Mouse (Mus musculus) heart, postnatal 0 days (tissue): Measurements from ENCODE around the gene 7420426K07Rik. TPM values are rescaled to one million over a fixed set of nuclear protein-coding genes. Genes with fewer than 3 reads are reported as not detected.

Experiments
- ATAC-seq: fragments of 200-750 bp; cut with Nextera tagmentation; 2 replicates; pipeline ENCODE4 v1.8.0; 2017; ENCODE audit warnings: low read depth, moderate number of reproducible peaks, moderate library complexity; ENCODE audit not compliant: insufficient read depth
- DNase-seq: peaks from one replicate; pipeline ENCODE4 v3.0.0-alpha.2; 2016; ENCODE audit warnings: low spot score
- H3K27ac ChIP-seq: fragments of 300-500 bp; sonication (generic); 2 replicates; pipeline ENCODE4 v1.5.1; 2014; ENCODE audit warnings: low read depth, mild to moderate bottlenecking
- H3K27me3 ChIP-seq: fragments of 300-500 bp; sonication (generic); 2 replicates; pipeline ENCODE4 v1.6.1; 2014; ENCODE audit warnings: low read length, mixed read lengths; ENCODE audit not compliant: control insufficient read depth, insufficient read depth
- H3K36me3 ChIP-seq: fragments of 300-500 bp; sonication (generic); replicated peaks from 2 replicates; pipeline ENCODE4 v1.6.1; 2014; ENCODE audit warnings: low read length, mixed read lengths; ENCODE audit not compliant: control insufficient read depth, insufficient read depth
- H3K4me1 ChIP-seq: fragments of 300-500 bp; sonication (generic); 2 replicates; pipeline ENCODE4 v1.6.1; 2014; ENCODE audit warnings: antibody characterized with exemption; ENCODE audit not compliant: control insufficient read depth, insufficient read depth
- H3K4me2 ChIP-seq: fragments of 300-500 bp; sonication (generic); 2 replicates; pipeline ENCODE4 v1.6.1; 2014; ENCODE audit warnings: low read depth, mild to moderate bottlenecking, low read length, moderate library complexity
- H3K4me3 ChIP-seq: fragments of 300-500 bp; sonication (generic); 2 replicates; pipeline ENCODE4 v1.5.1; 2014; ENCODE audit warnings: low read depth, low read length
- H3K9ac ChIP-seq: fragments of 300-500 bp; sonication (generic); replicated peaks from 2 replicates; pipeline ENCODE4 v1.6.1; 2014; ENCODE audit warnings: low read depth, low read length, mixed read lengths
- H3K9me3 ChIP-seq: fragments of 300-500 bp; sonication (generic); replicated peaks from 2 replicates; pipeline ENCODE4 v1.6.1; 2016; ENCODE audit warnings: low read length; ENCODE audit not compliant: control insufficient read depth
- CTCF ChIP-seq: IDR thresholded peaks from 2 replicates; pipeline ENCODE4 v1.5.1; 2016; ENCODE audit warnings: antibody characterized with exemption, control low read depth, low read depth
- EP300 ChIP-seq: IDR thresholded peaks from 2 replicates; pipeline ENCODE4 v1.6.1; 2016; ENCODE audit warnings: antibody characterized with exemption, low read depth
- WGBS: fragments of 180-500 bp; shearing (Covaris S2); extraction: QIAGEN DNeasy Blood & Tissue Kit; methylation state at CpG from one replicate; pipeline ENCODE4 v1.1.7; 2014; 5-methylcytosine and 5-hydroxymethylcytosine counted together
- polyA plus RNA-seq: library from polyadenylated mRNA; unstranded; fragments of >200 nt; fragmentation: Nextera tagmentation; extraction: Ambion mirVana; gene quantifications from 2 replicates; pipeline ENCODE4 v1.2.1, GENCODE M21; 2015
- total RNA-seq: library from RNA; depleted of rRNA; stranded (reverse); fragments of >200 nt; gene quantifications from 2 replicates; pipeline ENCODE4 v1.2.3, GENCODE M21; 2014; ENCODE audit warnings: low replicate concordance; rRNA removed

Gene 7420426K07Rik
- total and polyA plus RNA-seq, 2 experiments from 2014 or later, result not detected

DNA sequence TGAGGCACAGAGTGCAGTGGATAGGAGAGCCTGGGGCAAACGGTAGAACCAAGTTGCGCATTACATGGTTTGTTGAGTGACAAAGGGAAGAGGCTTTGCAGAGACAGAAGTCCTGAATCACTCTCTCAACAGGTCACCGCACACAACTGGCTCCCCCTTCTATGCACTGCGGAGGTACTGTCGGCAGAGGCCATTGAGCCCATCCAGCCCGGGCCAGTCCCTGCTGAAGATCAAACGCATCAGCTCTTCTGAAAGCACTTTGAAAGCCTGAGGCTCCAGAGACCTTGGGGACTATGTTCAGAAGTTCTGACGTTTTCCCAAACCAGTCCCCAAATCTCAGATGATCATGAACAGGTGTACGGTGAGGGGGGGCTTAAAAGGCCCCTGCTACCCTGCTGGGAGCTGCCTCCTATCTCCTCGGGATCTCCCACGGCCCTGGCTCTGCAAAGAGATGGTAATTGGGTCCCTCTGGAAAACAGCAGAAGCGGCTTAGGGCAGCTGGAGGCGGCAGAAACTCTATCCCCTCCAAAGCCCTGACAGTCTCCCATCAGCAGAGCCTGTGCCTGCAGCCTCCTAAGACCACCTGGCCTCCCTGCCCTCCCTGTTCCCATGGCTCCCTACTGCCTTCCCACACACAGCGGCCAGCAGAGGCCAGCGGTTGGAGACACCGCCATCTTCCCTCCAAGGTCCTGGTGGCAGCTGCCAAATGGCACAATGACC, 32.4 kb downstream of the 7420426K07Rik start:
- Histone ChIP-seq H3K36me3 (no peaks in the 10 kb centered on the region), H3K27me3 (0 out of 2 replicates have a peak, but pooled peaks cover 3% of the 10 kb centered on the region), H3K4me2 (no peak overlapping the region), H3K9ac (no peak overlapping the region), H3K4me1 (no peaks in the 10 kb centered on the region), H3K27ac (no peak overlapping the region), H3K9me3 (no peaks in the 10 kb centered on the region), H3K4me3 (no peak overlapping the region)
- WGBS, result 21% methylated on average over 16 of the region's 16 CpGs
- ATAC-seq (no peak), DNase-seq (no peak)
- TF ChIP-seq EP300, result no peak
- no peak for TF ChIP-seq CTCF

DNA sequence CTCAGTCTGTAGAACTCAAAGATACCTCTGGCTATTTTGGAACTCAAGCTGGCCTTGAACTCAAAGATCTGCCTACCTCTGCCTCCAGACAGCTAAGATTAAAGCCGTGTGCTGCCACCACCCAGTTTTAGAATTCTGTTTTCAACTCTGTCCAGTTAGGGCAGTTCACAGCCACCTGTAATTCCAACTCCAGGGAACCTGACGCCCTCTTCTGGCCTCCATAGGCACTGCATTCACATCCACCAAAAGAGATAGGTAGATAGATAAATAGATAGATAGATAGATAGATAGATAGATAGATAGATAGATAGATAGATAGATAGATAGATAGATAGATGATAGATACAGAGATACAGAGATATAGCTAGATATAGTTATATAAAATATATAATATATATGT, 36.4 kb downstream of the 7420426K07Rik start:
- Histone ChIP-seq H3K9ac (no peak overlapping the region), H3K36me3 (no peaks in the 10 kb centered on the region), H3K4me2 (no peak overlapping the region), H3K27me3 (0 out of 2 replicates have a peak, but pooled peaks cover 8% of the 10 kb centered on the region), H3K4me3 (no peak overlapping the region), H3K4me1 (no peaks in the 10 kb centered on the region), H3K9me3 (no peaks in the 10 kb centered on the region), H3K27ac (no peak overlapping the region)
- ATAC-seq (no peak), DNase-seq (no peak)
- TF ChIP-seq EP300 (no peak), CTCF (no peak)
- 29% methylated on average over 2 of the region's 2 CpGs for WGBS

DNA sequence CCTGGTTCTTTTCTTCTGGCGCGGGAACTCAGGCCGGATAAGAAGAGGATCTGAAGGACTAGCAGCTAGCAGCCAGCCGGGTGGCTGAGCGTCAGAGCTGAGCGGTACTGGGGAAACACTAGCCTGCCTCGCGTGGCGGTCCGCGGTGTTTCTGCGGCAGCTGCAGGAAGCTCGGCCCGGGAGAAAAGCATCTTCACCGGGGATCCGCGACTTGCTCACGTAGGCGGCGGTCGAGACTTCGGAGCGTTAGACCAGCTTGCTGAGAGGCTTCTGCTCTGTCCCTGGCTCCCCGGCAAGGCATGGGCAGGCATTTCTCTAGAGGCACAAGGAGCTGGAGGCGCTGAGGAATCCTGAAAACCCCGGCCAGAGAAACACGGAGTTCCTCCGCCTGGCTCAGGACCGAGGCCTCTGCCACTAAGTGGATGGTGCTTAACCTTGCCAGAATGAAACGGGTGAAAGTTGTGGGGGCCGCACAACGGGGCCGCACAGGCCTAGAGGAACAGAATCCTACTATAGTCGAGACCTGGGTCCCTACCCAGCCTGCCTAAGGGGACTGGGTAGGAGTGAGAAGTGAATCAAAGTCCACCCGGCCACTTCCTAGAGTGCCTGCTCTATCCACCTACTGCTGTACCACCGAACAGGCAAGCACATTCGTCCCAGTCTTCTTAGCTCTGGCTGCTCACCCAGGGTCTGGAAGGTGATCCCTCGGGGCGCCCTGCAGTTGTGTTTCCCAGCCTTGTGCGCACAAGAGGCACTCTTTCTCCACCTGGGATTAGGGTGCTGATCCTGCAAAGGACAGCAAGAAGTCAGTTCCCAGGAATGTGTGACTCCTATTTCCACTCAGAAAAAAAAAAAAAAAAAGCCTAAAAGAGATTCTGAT, 49.5 kb downstream of the 7420426K07Rik start:
- ATAC-seq, result no peak
- H3K4me2 ChIP-seq, result no peak overlapping the region
- no peaks in the 10 kb centered on the region for H3K9me3 ChIP-seq
- no peak overlapping the region for H3K4me3 ChIP-seq
- peaks cover 23% of the 10 kb centered on the region for H3K4me1 ChIP-seq
- H3K36me3 ChIP-seq, result no peaks in the 10 kb centered on the region
- under 1% methylated on average over 40 of the region's 40 CpGs for WGBS
- no peak overlapping the region for H3K9ac ChIP-seq
- peaks cover 83% of the 10 kb centered on the region for H3K27me3 ChIP-seq
- no peak overlapping the region for H3K27ac ChIP-seq
- DNase-seq, result no peak
- no peak for TF ChIP-seq CTCF
- no peak for TF ChIP-seq EP300

DNA sequence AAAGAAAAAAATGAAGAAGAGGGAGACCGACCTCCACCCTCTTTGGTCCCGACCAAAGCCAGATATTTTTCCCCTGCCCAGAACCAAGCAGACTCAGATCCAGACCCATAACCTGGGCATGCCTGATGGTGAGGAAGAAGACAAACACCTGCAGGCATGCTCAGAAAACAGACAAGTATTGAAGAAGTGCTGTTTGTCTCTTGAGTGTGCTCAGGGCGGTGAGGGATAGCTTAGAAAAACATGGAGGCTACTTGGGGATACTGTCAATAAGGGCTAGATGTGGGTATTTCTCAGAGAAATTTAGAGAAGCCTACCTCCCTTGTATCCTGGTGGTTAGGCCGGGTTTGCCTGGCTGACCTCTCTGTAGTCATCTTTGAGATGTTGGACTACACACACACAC, 50.4 kb downstream of the 7420426K07Rik start:
- Histone ChIP-seq H3K27me3 (peaks cover 90% of the 10 kb centered on the region), H3K27ac (no peak overlapping the region), H3K9ac (no peak overlapping the region), H3K4me1 (peaks cover 23% of the 10 kb centered on the region), H3K4me3 (no peak overlapping the region), H3K9me3 (no peaks in the 10 kb centered on the region), H3K4me2 (no peak overlapping the region), H3K36me3 (no peaks in the 10 kb centered on the region)
- TF ChIP-seq EP300, result no peak
- no peak for TF ChIP-seq CTCF
- no peak for ATAC-seq
- WGBS, result 5% methylated on average over 4 of the region's 4 CpGs
- no peak for DNase-seq

DNA sequence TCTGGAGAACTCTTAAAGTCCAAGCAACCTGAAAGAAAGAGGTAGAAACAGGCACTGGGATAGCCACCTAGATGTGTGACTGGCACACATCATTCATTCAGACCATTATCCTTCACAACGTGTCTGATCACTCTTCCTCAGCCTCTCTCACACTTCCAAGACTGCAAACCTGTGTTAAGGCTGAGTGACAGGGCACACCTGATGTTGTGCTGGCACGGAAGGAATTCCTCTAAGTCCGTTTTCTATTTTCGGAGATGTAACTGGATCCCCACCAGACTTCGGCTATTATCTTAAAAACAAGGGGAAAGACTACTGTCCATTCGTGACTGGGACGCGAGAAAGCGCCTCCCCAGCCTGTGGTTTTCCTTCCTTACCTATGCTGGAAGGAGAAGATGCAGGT, 50.9 kb downstream of the 7420426K07Rik start:
- Histone ChIP-seq H3K36me3 (no peaks in the 10 kb centered on the region), H3K4me3 (no peak overlapping the region), H3K27ac (no peak overlapping the region), H3K9ac (no peak overlapping the region), H3K9me3 (no peaks in the 10 kb centered on the region), H3K4me2 (no peak overlapping the region), H3K27me3 (peaks cover 95% of the 10 kb centered on the region), H3K4me1 (peaks cover 23% of the 10 kb centered on the region)
- no peak for TF ChIP-seq CTCF
- TF ChIP-seq EP300, result no peak
- ATAC-seq (no peak), DNase-seq (no peak)
- WGBS, result 3% methylated on average over 9 of the region's 9 CpGs

Other genes with a start within 250 kb of the 7420426K07Rik start
- not detected in 2 replicates for gene Prr23a1, start 60.6 kb upstream of the 7420426K07Rik start, total RNA-seq
- not detected in 2 replicates for gene Prr23a1, start 60.6 kb upstream of the 7420426K07Rik start, polyA plus RNA-seq
- not detected in 2 replicates for gene Prr23a2, start 46.6 kb upstream of the 7420426K07Rik start, total RNA-seq
- not detected in 2 replicates for gene Prr23a2, start 46.6 kb upstream of the 7420426K07Rik start, polyA plus RNA-seq
- gene Prr23a3, start 38.4 kb upstream of the 7420426K07Rik start, total RNA-seq, result not detected in 2 replicates
- gene Prr23a3, start 38.4 kb upstream of the 7420426K07Rik start, polyA plus RNA-seq, result not detected in 2 replicates
- gene Foxl2, start 52.2 kb downstream of the 7420426K07Rik start, total RNA-seq, result not detected in 2 replicates
- gene Foxl2, start 52.2 kb downstream of the 7420426K07Rik start, polyA plus RNA-seq, result not detected in 2 replicates
- 4.7 and 6.3 TPM in 2 replicates for gene Faim, start 83.3 kb downstream of the 7420426K07Rik start, total RNA-seq
- gene Faim, start 83.3 kb downstream of the 7420426K07Rik start, polyA plus RNA-seq, result 24.3 and 25.3 TPM in 2 replicates
- gene Gm1123, start 132.6 kb downstream of the 7420426K07Rik start, total RNA-seq, result not detected in 2 replicates
- gene Gm1123, start 132.6 kb downstream of the 7420426K07Rik start, polyA plus RNA-seq, result 0.07 TPM in 2 replicates
- gene Pik3cb, start 237.5 kb downstream of the 7420426K07Rik start, total RNA-seq, result 1.9 and 2.1 TPM in 2 replicates
- gene Pik3cb, start 237.5 kb downstream of the 7420426K07Rik start, polyA plus RNA-seq, result 0.75 and 1.7 TPM in 2 replicates